Mouse (Mus musculus) hindbrain, embryonic 15.5 days (tissue): ENCODE results near the gene Slc10a3. TPM values are rescaled to one million over a fixed set of nuclear protein-coding genes. Genes with fewer than 3 reads are reported as not detected.

Experiments used
- ATAC-seq: fragments of 200-750 bp; cut with Nextera tagmentation; 2 replicates; pipeline ENCODE4 v1.8.0; 2017; ENCODE audit warnings: low read depth, moderate number of reproducible peaks, moderate TSS enrichment; ENCODE audit not compliant: low FRiP score
- H3K27ac ChIP-seq: fragments of 300-500 bp; sonication (generic); replicated peaks from 2 replicates; pipeline ENCODE4 v1.5.1; 2015; ENCODE audit warnings: mild to moderate bottlenecking, inconsistent platforms
- H3K27me3 ChIP-seq: fragments of 300-500 bp; sonication (generic); 2 replicates; pipeline ENCODE4 v1.6.1; 2015; ENCODE audit warnings: control low read depth, inconsistent platforms
- H3K36me3 ChIP-seq: fragments of 300-500 bp; sonication (generic); 2 replicates; pipeline ENCODE4 v1.6.1; 2015; ENCODE audit warnings: control low read depth, inconsistent platforms
- H3K4me1 ChIP-seq: fragments of 300-500 bp; sonication (generic); replicated peaks from 2 replicates; pipeline ENCODE4 v1.6.1; 2015; ENCODE audit warnings: control low read depth, inconsistent platforms
- H3K4me2 ChIP-seq: fragments of 300-500 bp; sonication (generic); 2 replicates; pipeline ENCODE4 v1.6.1; 2015; ENCODE audit warnings: moderate library complexity, mild to moderate bottlenecking, inconsistent platforms
- H3K4me3 ChIP-seq: fragments of 300-500 bp; sonication (generic); 2 replicates; pipeline ENCODE4 v1.5.1; 2015; ENCODE audit warnings: mild to moderate bottlenecking, inconsistent platforms
- H3K9ac ChIP-seq: fragments of 300-500 bp; sonication (generic); 2 replicates; pipeline ENCODE4 v1.6.1; 2015; ENCODE audit warnings: inconsistent platforms
- H3K9me3 ChIP-seq: fragments of 300-500 bp; sonication (generic); 2 replicates; pipeline ENCODE4 v1.6.1; 2016; ENCODE audit warnings: control low read depth, inconsistent platforms
- WGBS: fragments of 180-500 bp; shearing (Covaris S2); methylation state at CpG from one replicate; pipeline ENCODE4 v1.1.7; 2015; 5-methylcytosine and 5-hydroxymethylcytosine counted together
- polyA plus RNA-seq: library from polyadenylated mRNA; unstranded; fragments of >200 nt; fragmentation: Nextera tagmentation; extraction: Ambion mirVana; gene quantifications from 2 replicates; pipeline ENCODE4 v1.2.1, GENCODE M21; 2015

Gene Slc10a3
- polyA plus RNA-seq, 1 experiment from 2014 or later, result 8.4 TPM

DNA sequence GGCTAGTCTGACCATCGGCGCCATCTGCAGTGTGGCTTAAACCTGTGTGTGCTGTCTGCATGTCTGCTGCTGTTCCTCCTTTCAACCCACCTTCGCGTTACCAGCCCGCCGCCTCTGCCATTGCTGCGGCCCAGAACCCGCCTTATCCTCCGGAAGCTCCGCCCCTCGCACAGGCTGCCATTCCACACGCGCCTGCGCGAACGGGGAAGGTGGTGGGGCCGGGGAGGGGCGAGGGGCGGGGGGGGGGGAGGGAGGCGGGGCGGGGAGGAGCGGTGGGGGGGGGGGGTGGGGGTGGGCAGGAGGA is 19.7 kb downstream of the Slc10a3 start, which contains the start of gene Lage3:
Gene Lage3, minus strand, starts transcription at position 152 of the 304 bp plus-strand sequence.
- Histone ChIP-seq H3K27me3 (no peaks in the 10 kb centered on the region), H3K9me3 (no peaks in the 10 kb centered on the region), H3K4me3 (peak within 1 kb of the TSS; percentile 35), H3K36me3 (no peaks in the 10 kb centered on the region), H3K27ac (peak within 1 kb of the TSS; percentile 74), H3K4me1 (0 out of 2 replicates have a peak, but pooled peaks cover 6% of the 10 kb centered on the region), H3K4me2 (peak within 1 kb of the TSS; percentile 55), H3K9ac (peak within 1 kb of the TSS; percentile 48)
- peak; percentile 91 for ATAC-seq
- WGBS, result 24% methylated on average over 11 of the region's 22 CpGs

GRCm38 (mm10) chrX:74352645-74353466 is 20.3 kb downstream of the Slc10a3 start:
- Histone ChIP-seq H3K9me3 (no peaks in the 10 kb centered on the region), H3K36me3 (no peaks in the 10 kb centered on the region), H3K27me3 (no peaks in the 10 kb centered on the region), H3K4me2 (peak overlapping the region; percentile 55), H3K4me3 (peak overlapping the region; percentile 35), H3K4me1 (0 out of 2 replicates have a peak, but pooled peaks cover 6% of the 10 kb centered on the region), H3K9ac (peak overlapping the region; percentile 48), H3K27ac (peak overlapping the region; percentile 74)
- peak; percentile 78 for ATAC-seq
- 25% methylated on average over 13 of the region's 13 CpGs for WGBS

- WGBS, result 30% methylated on average over 2 of the region's 2 CpGs
- no peak for ATAC-seq
- Histone ChIP-seq H3K36me3 (no peaks in the 10 kb centered on the region), H3K27me3 (no peaks in the 10 kb centered on the region), H3K4me1 (peaks cover 46% of the 10 kb centered on the region), H3K4me3 (peak overlapping the region; percentile 54), H3K27ac (peak overlapping the region; percentile 93), H3K9me3 (no peaks in the 10 kb centered on the region), H3K9ac (peak overlapping the region; percentile 68), H3K4me2 (peak overlapping the region; percentile 71)
Measured at GRCm38 (mm10) chrX:74330166-74330930, 42.8 kb downstream of the Slc10a3 start.

GRCm38 (mm10) chrX:74329215-74329671 is 43.9 kb downstream of the Slc10a3 start:
- WGBS, result 22% methylated on average over 9 of the region's 10 CpGs
- Histone ChIP-seq H3K4me1 (peaks cover 41% of the 10 kb centered on the region), H3K4me2 (peak overlapping the region; percentile 71), H3K9ac (peak overlapping the region; percentile 68), H3K27me3 (no peaks in the 10 kb centered on the region), H3K4me3 (peak overlapping the region; percentile 54), H3K36me3 (no peaks in the 10 kb centered on the region), H3K27ac (peak overlapping the region; percentile 93), H3K9me3 (no peaks in the 10 kb centered on the region)
- peak; percentile 65 for ATAC-seq

GRCm38 (mm10) chrX:74328725-74329161 is 44.4 kb downstream of the Slc10a3 start, which contains the start of gene Plxna3:
TSS of gene Plxna3 (plus strand) at chrX:74329066.
- peak within 1 kb of the TSS; percentile 54 for H3K4me3 ChIP-seq
- ATAC-seq, result peak; percentile 95
- H3K9me3 ChIP-seq, result no peaks in the 10 kb centered on the region
- WGBS, result 18% methylated on average over 26 of the region's 30 CpGs
- H3K36me3 ChIP-seq, result no peaks in the 10 kb centered on the region
- peak within 1 kb of the TSS; percentile 71 for H3K4me2 ChIP-seq
- peak within 1 kb of the TSS; percentile 68 for H3K9ac ChIP-seq
- peaks cover 37% of the 10 kb centered on the region for H3K4me1 ChIP-seq
- H3K27ac ChIP-seq, result peak within 1 kb of the TSS; percentile 93
- H3K27me3 ChIP-seq, result no peaks in the 10 kb centered on the region

Other genes with a start within 250 kb of the Slc10a3 start
- gene Opn1mw, start 245.9 kb downstream of the Slc10a3 start, polyA plus RNA-seq, result not detected in 2 replicates
- gene Mecp2, start 238.0 kb downstream of the Slc10a3 start, polyA plus RNA-seq, result 12.8 and 13.6 TPM in 2 replicates
- not detected in 2 replicates for gene Tex28, start 205.5 kb downstream of the Slc10a3 start, polyA plus RNA-seq
- gene Tktl1, start 196.1 kb downstream of the Slc10a3 start, polyA plus RNA-seq, result 0.05 and 0.07 TPM in 2 replicates
- 87.8 and 92.0 TPM in 2 replicates for gene Flna, start 123.5 kb downstream of the Slc10a3 start, polyA plus RNA-seq
- gene Emd, start 118.7 kb downstream of the Slc10a3 start, polyA plus RNA-seq, result 14.5 and 16.7 TPM in 2 replicates
- 396 and 404 TPM in 2 replicates for gene Rpl10, start 102.5 kb downstream of the Slc10a3 start, polyA plus RNA-seq
- 73.2 and 80.1 TPM in 2 replicates for gene Taz, start 91.4 kb downstream of the Slc10a3 start, polyA plus RNA-seq
- 4.4 and 4.7 TPM in 2 replicates for gene Dnase1l1, start 91.0 kb downstream of the Slc10a3 start, polyA plus RNA-seq
- gene Atp6ap1, start 76.3 kb downstream of the Slc10a3 start, polyA plus RNA-seq, result 284 and 300 TPM in 2 replicates
- gene Gdi1, start 68.4 kb downstream of the Slc10a3 start, polyA plus RNA-seq, result 868 and 983 TPM in 2 replicates
- 57.7 and 61.0 TPM in 2 replicates for gene Fam50a, start 60.3 kb downstream of the Slc10a3 start, polyA plus RNA-seq
- gene Plxna3, start 44.3 kb downstream of the Slc10a3 start, polyA plus RNA-seq, result 53.6 and 55.5 TPM in 2 replicates
- gene Lage3, start 19.7 kb downstream of the Slc10a3 start, polyA plus RNA-seq, result 73.4 and 75.9 TPM in 2 replicates
- 67.7 and 71.0 TPM in 2 replicates for gene Ubl4a, start 131 bp downstream of the Slc10a3 start, polyA plus RNA-seq
- 34.2 and 37.5 TPM in 2 replicates for gene Fam3a, start 19.9 kb upstream of the Slc10a3 start, polyA plus RNA-seq
- 15.7 and 16.7 TPM in 2 replicates for gene Ikbkg, start 19.9 kb upstream of the Slc10a3 start, polyA plus RNA-seq
- 46.3 and 53.2 TPM in 2 replicates for gene G6pdx, start 55.8 kb upstream of the Slc10a3 start, polyA plus RNA-seq
- not detected in 2 replicates for gene Gm6880, start 108.0 kb upstream of the Slc10a3 start, polyA plus RNA-seq
- not detected in 2 replicates for gene Olfr1326-ps1, start 201.5 kb upstream of the Slc10a3 start, polyA plus RNA-seq
- gene Olfr1325, start 219.3 kb upstream of the Slc10a3 start, polyA plus RNA-seq, result not detected in 2 replicates